Mouse (Mus musculus) kidney, postnatal 0 days (tissue): ENCODE measurements around the gene Arhgap42. TPM values are rescaled to one million over a fixed set of nuclear protein-coding genes. Genes with fewer than 3 reads are reported as not detected.

Experiments
- ATAC-seq: fragments of 200-750 bp; cut with Nextera tagmentation; replicated peaks from 2 replicates; pipeline ENCODE4 v1.8.0; 2017; ENCODE audit warnings: low read depth, moderate number of reproducible peaks, moderate TSS enrichment, moderate library complexity; ENCODE audit not compliant: low FRiP score
- DNase-seq: peaks from one replicate; pipeline ENCODE4 v3.0.0-alpha.2; 2016; ENCODE audit warnings: low spot score
- H3K27ac ChIP-seq: fragments of 300-500 bp; sonication (generic); 2 replicates; pipeline ENCODE4 v1.5.1; 2014; ENCODE audit warnings: mild to moderate bottlenecking
- H3K27me3 ChIP-seq: fragments of 300-500 bp; sonication (generic); 2 replicates; pipeline ENCODE4 v1.6.1; 2014; ENCODE audit warnings: low read length, mixed read lengths; ENCODE audit not compliant: insufficient read depth
- H3K36me3 ChIP-seq: fragments of 300-500 bp; sonication (generic); 2 replicates; pipeline ENCODE4 v1.6.1; 2014; ENCODE audit warnings: low read length, mixed read lengths; ENCODE audit not compliant: insufficient read depth
- H3K4me1 ChIP-seq: fragments of 300-500 bp; sonication (generic); replicated peaks from 2 replicates; pipeline ENCODE4 v1.6.1; 2014; ENCODE audit warnings: antibody characterized with exemption, low read length, mixed read lengths; ENCODE audit not compliant: insufficient read depth
- H3K4me2 ChIP-seq: fragments of 300-500 bp; sonication (generic); 2 replicates; pipeline ENCODE4 v1.6.1; 2014; ENCODE audit warnings: mild to moderate bottlenecking, low read length, moderate library complexity, mixed read lengths
- H3K4me3 ChIP-seq: fragments of 300-500 bp; sonication (generic); replicated peaks from 2 replicates; pipeline ENCODE4 v1.5.1; 2014; ENCODE audit warnings: low read depth, low read length
- H3K9ac ChIP-seq: fragments of 300-500 bp; sonication (generic); 2 replicates; pipeline ENCODE4 v1.6.1; 2014; ENCODE audit warnings: low read depth, low read length
- H3K9me3 ChIP-seq: fragments of 300-500 bp; sonication (generic); replicated peaks from 2 replicates; pipeline ENCODE4 v1.6.1; 2016; ENCODE audit warnings: low read length, inconsistent platforms, mixed read lengths
- CTCF ChIP-seq: IDR thresholded peaks from 2 replicates; pipeline ENCODE4 v1.5.1; 2016; ENCODE audit warnings: antibody characterized with exemption, low read depth, mild to moderate bottlenecking, moderate library complexity
- WGBS: fragments of 180-500 bp; shearing (Covaris S2); extraction: QIAGEN DNeasy Blood & Tissue Kit; methylation state at CpG from one replicate; pipeline ENCODE4 v1.1.7; 2014; 5-methylcytosine and 5-hydroxymethylcytosine counted together
- polyA plus RNA-seq: library from polyadenylated mRNA; unstranded; fragments of >200 nt; fragmentation: Nextera tagmentation; extraction: Ambion mirVana; gene quantifications from 2 replicates; pipeline ENCODE4 v1.2.1, GENCODE M21; 2015

Gene Arhgap42
- polyA plus RNA-seq, 1 experiment from 2014 or later = 30.8 TPM

DNA sequence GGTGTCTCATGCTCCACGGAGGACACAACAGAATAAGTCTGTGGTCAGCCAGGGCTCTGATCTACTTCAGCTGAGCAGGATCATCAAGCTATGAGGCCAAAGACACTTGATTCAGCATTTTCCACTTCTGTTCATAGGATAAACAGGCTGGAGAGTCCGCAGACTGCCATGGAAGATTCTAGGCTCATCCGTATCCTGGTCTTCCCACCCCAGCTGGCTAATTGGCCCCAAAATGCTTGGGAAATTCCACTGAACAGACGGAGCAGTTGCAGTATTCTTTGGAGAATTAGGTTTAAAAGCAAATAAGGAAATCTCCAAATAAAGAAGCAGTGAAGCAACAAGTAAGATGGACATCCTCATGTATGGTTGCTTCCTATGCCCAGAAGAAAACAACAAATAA, 126.0 kb downstream of the Arhgap42 start:
- Histone ChIP-seq H3K9ac (no peak overlapping the region), H3K4me3 (no peak overlapping the region), H3K9me3 (no peaks in the 10 kb centered on the region), H3K27ac (no peak overlapping the region), H3K36me3 (no peaks in the 10 kb centered on the region), H3K4me2 (no peak overlapping the region), H3K4me1 (no peaks in the 10 kb centered on the region), H3K27me3 (no peaks in the 10 kb centered on the region)
- 73% methylated on average over 4 of the region's 4 CpGs for WGBS
- no peak for TF ChIP-seq CTCF
- ATAC-seq (no peak), DNase-seq (no peak)

DNA sequence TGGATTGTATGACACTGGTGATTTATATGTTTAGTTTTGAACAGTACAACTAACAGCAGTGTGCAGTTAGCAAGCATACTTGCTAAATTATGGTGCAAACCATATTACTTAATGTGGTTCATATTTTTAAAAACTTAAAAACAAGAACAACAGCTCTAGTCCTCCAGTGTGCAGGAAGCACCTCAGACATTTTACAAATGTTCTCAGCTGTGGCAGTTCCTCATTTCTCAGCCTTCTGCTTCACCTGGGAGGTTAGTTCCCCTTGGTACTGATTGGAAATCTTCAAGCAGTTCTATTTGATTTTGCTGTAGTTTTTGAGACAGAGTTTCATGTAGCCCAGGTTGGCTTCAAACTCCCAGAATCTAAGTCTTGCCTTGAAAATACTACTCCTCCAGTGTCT, 131.2 kb downstream of the Arhgap42 start:
- H3K4me1 ChIP-seq = no peaks in the 10 kb centered on the region
- no peak for DNase-seq
- no peak; the same call in 1 of the 2 replicates for ATAC-seq
- H3K4me3 ChIP-seq = no peak overlapping the region
- no peak overlapping the region for H3K4me2 ChIP-seq
- H3K9ac ChIP-seq = no peak overlapping the region
- no peaks in the 10 kb centered on the region for H3K27me3 ChIP-seq
- no peaks in the 10 kb centered on the region for H3K9me3 ChIP-seq
- TF ChIP-seq CTCF = no peak
- H3K27ac ChIP-seq = no peak overlapping the region
- no peaks in the 10 kb centered on the region for H3K36me3 ChIP-seq

DNA sequence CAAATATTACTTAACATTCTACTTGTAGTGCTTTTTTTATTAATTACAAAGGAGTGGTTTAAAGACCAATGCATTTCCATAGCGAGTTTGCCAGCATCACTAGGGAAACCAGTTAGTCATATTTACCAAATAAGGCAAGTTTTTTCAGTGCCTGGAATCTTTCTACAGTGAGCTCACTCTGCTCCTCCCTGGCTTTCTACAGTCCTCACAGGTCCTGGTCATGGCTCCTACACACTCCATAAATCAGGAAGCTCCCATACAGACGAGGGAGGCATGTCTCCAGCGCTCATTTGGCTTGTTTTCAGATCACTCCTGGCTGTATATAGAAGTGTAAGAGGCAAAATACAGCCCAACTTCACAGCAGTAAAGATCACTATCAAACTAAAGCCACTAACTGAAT, 134.1 kb downstream of the Arhgap42 start:
- no peak overlapping the region for H3K4me3 ChIP-seq
- TF ChIP-seq CTCF = no peak
- no peaks in the 10 kb centered on the region for H3K36me3 ChIP-seq
- H3K27me3 ChIP-seq = no peaks in the 10 kb centered on the region
- H3K27ac ChIP-seq = no peak overlapping the region
- no peaks in the 10 kb centered on the region for H3K9me3 ChIP-seq
- 24% methylated on average over 3 of the region's 3 CpGs for WGBS
- peak; percentile 70 for DNase-seq
- no peak overlapping the region for H3K9ac ChIP-seq
- ATAC-seq = no peak; the same call in 1 of the 2 replicates
- no peaks in the 10 kb centered on the region for H3K4me1 ChIP-seq
- no peak overlapping the region for H3K4me2 ChIP-seq

DNA sequence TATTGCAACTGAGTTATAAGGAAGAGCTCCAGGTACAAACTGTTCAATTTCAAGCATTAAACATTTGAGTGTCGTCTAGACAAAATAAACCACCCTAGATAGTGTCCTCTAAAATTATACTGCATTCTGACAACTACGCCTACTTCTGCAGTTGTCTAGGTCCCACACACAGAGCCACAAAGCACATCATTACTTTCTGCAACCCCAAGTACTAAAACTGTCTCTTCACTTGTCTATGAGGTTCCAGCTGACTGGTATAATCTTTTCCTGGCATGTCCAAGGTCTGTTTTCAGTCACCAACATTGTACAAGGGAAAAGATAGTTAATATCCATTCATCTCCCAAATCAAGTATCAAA, 136.8 kb downstream of the Arhgap42 start:
- no peak for TF ChIP-seq CTCF
- no peaks in the 10 kb centered on the region for H3K36me3 ChIP-seq
- no peak overlapping the region for H3K27ac ChIP-seq
- no peak overlapping the region for H3K9ac ChIP-seq
- DNase-seq (no peak), ATAC-seq (no peak)
- no peaks in the 10 kb centered on the region for H3K4me1 ChIP-seq
- H3K4me2 ChIP-seq = no peak overlapping the region
- H3K27me3 ChIP-seq = no peaks in the 10 kb centered on the region
- H3K9me3 ChIP-seq = no peaks in the 10 kb centered on the region
- H3K4me3 ChIP-seq = no peak overlapping the region
- 91% methylated on average over 2 of the region's 2 CpGs for WGBS

DNA sequence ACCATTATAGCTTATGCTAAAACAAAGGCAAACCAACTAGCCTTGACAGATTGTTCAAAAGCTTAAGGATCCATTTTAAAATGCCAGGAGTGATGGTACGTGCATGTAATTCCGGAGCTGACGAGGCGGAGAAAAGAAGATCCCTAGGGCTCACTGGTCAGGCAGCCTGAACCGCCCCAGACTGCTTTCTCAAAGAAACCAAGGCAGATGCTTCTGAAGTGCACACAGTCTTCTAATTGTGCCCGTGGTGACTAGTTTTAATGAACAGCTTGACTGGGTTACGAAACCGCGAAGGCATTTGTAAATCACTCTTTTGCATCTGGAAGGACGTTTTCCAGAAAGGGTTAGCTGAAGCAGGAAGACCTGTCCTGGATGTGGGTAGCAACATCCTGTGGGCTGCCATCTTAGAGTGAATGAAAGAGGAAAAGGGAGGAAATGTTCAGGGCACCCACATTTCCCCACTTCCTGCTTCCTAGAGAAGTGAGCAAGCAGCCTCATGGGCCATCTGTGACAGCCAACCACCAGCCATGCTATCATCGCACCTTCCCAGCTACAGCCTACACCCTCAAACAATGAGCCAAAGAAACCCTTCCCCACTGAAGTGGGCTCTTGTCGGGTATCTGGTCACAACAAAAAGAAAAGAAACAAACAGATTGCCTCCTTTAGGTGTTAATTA, 137.3 kb downstream of the Arhgap42 start:
- no peak for DNase-seq
- no peaks in the 10 kb centered on the region for H3K27me3 ChIP-seq
- H3K4me3 ChIP-seq = no peak overlapping the region
- no peak overlapping the region for H3K9ac ChIP-seq
- no peak overlapping the region for H3K4me2 ChIP-seq
- TF ChIP-seq CTCF = no peak
- H3K9me3 ChIP-seq = no peaks in the 10 kb centered on the region
- no peaks in the 10 kb centered on the region for H3K36me3 ChIP-seq
- H3K27ac ChIP-seq = no peak overlapping the region
- ATAC-seq = no peak
- 77% methylated on average over 12 of the region's 12 CpGs for WGBS
- no peaks in the 10 kb centered on the region for H3K4me1 ChIP-seq

DNA sequence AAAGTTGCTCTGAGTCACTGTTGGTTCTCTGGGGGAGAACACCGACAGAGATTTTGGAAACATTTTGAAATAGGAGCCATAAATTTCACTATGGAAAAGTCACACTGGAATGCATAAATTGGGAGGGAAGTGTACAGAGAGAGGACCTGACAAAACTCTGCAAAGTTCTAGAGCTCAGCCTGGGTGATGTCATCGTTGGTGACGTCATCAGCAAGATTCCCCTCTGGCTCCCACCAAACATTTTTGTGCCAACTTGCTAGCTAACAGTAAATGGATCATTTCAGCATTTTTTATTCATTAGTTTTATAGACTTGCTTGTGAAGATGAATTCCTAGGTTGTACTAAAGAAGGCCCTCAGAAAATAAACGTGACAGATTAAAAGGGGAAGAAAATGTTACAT, 137.8 kb downstream of the Arhgap42 start:
- Histone ChIP-seq H3K4me3 (no peak overlapping the region), H3K36me3 (no peaks in the 10 kb centered on the region), H3K4me2 (no peak overlapping the region), H3K27me3 (no peaks in the 10 kb centered on the region), H3K27ac (no peak overlapping the region), H3K4me1 (no peaks in the 10 kb centered on the region), H3K9ac (no peak overlapping the region), H3K9me3 (no peaks in the 10 kb centered on the region)
- ATAC-seq = no peak
- TF ChIP-seq CTCF = no peak
- 76% methylated on average over 4 of the region's 4 CpGs for WGBS
- DNase-seq = peak; percentile 33

DNA sequence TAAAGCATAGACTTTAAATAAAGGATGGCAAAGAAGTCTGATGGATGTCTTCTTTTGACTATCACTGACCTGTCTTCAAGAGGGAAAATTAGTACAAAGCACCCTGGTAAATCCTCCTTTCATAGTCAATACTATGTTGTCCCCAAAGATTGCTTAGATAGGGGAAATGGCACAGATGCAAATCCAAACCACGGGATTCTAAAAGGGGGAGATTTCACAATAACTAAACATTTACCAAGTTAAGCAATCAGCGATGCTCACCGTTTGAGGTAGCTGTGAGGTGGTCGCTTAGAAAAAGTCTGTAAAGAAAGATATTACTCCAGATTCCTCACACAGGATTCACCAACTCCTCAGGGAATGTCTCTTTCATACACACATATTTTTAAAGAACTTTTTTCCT, 141.1 kb downstream of the Arhgap42 start:
- no peak for DNase-seq
- H3K27ac ChIP-seq = no peak overlapping the region
- TF ChIP-seq CTCF = no peak
- no peaks in the 10 kb centered on the region for H3K27me3 ChIP-seq
- no peak for ATAC-seq
- no peaks in the 10 kb centered on the region for H3K9me3 ChIP-seq
- H3K36me3 ChIP-seq = no peaks in the 10 kb centered on the region
- H3K4me1 ChIP-seq = no peaks in the 10 kb centered on the region
- no peak overlapping the region for H3K4me2 ChIP-seq
- no peak overlapping the region for H3K9ac ChIP-seq
- WGBS = 90% methylated on average over 4 of the region's 4 CpGs
- H3K4me3 ChIP-seq = no peak overlapping the region
